In the genomic region with DNA sequence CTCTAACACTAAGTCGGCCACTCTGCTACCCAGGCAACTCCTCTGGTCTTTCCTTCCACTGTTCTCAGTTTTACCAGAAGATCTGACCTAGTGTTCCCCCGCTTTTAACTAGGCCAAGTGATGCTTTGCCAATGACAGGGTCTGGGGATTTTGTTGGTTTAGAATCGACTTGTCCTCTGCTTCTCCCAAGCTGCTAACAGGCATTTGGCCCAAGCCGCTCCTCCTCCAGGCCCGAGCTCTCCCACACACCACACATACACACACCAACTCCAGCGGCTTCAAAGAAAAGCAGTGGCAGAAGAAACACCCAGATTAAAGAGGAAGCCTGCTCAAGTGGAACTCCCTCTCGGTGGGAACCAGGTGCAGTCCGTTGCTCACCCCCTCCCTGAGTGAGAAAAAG, we compare ENCODE assay signal across 9 mouse cellular contexts.
DNase-seq lines count a peak whose midpoint lies in the region; ATAC-seq and TF ChIP-seq lines count a peak whose summit lies in the region.
"Had no signal": no experiment of that assay in that cellular context is flagged by ENCODE, and none has a peak within 500 bp of the region (broad histone marks: within the 10 kb centered on the region; RNA-seq: fewer than 3 reads in every experiment).

No protein-coding gene starts in this region.

- H3K9me3 ChIP-seq in kidney, postnatal 0 days (replicated peaks; ENCODE audit: low read length): no peaks in the 10 kb centered on the region
- H3K9me3 ChIP-seq in embryonic facial prominence, embryonic 13.5 days: no peaks in the 10 kb centered on the region

- no peak overlapping the region for H3K4me2 ChIP-seq in kidney, postnatal 0 days (ENCODE audit: low read length)
- no peak overlapping the region for H3K4me2 ChIP-seq in embryonic facial prominence, embryonic 13.5 days

- no peak overlapping the region for H3K9ac ChIP-seq in kidney, postnatal 0 days (ENCODE audit: low read depth, low read length)
- H3K9ac ChIP-seq in embryonic facial prominence, embryonic 13.5 days: 0 out of 2 replicates have a peak overlapping the region, but pooled peaks have one; percentile 17

- 0 out of 2 replicates have a peak, but pooled peaks cover 3% of the 10 kb centered on the region for H3K36me3 ChIP-seq in kidney, postnatal 0 days (ENCODE audit: insufficient read depth, low read length)
- H3K36me3 ChIP-seq in embryonic facial prominence, embryonic 13.5 days: no peaks in the 10 kb centered on the region
- H3K36me3 ChIP-seq in small intestine, adult 2 months (ENCODE audit: control insufficient read depth, insufficient read depth, low read length): no peaks in the 10 kb centered on the region

- TF ChIP-seq POLR2A in small intestine, adult 2 months (IDR thresholded peaks at IDR 0.05; ENCODE audit: low read depth, low read length): no peak

- ATAC-seq in kidney, postnatal 0 days (replicated peaks; ENCODE audit: low FRiP score, low read depth): no peak
- ATAC-seq in embryonic facial prominence, embryonic 13.5 days (ENCODE audit: insufficient number of reproducible peaks, insufficient read depth, low FRiP score, low TSS enrichment, low read depth): no peak

- peak overlapping the region; percentile 83 for H3K27ac ChIP-seq in kidney, postnatal 0 days
- H3K27ac ChIP-seq in embryonic facial prominence, embryonic 13.5 days: no peak overlapping the region
- peak overlapping the region; percentile 38; the same call in 1 of the 2 replicates for H3K27ac ChIP-seq in small intestine, adult 2 months (ENCODE audit: insufficient read depth, low read depth, low read length)
- H3K27ac ChIP-seq: hindbrain, postnatal 0 days had no signal

- TF ChIP-seq CTCF in kidney, postnatal 0 days (IDR thresholded peaks at IDR 0.05; ENCODE audit: low read depth): no peak
- TF ChIP-seq CTCF in small intestine, adult 2 months (IDR thresholded peaks at IDR 0.05; ENCODE audit: extremely low read depth, insufficient read length, insufficient replicate concordance, low read depth, low read length): no peak

- WGBS in kidney, postnatal 0 days: 19% methylated on average over 8 of the region's 8 CpGs
- WGBS in embryonic facial prominence, embryonic 13.5 days: 48% methylated on average over 8 of the region's 8 CpGs
- 30% methylated on average over 8 of the region's 8 CpGs for WGBS in small intestine, adult 2 months

- peaks cover 32% of the 10 kb centered on the region for H3K4me1 ChIP-seq in kidney, postnatal 0 days (replicated peaks; ENCODE audit: insufficient read depth, low read length)
- H3K4me1 ChIP-seq in embryonic facial prominence, embryonic 13.5 days: peaks cover 39% of the 10 kb centered on the region
- peaks cover 16% of the 10 kb centered on the region; the same call in 1 of the 2 replicates for H3K4me1 ChIP-seq in small intestine, adult 2 months (ENCODE audit: control insufficient read depth, insufficient read depth, insufficient read length, low read length)

- no peaks in the 10 kb centered on the region for H3K27me3 ChIP-seq in kidney, postnatal 0 days (ENCODE audit: insufficient read depth, low read length)
- H3K27me3 ChIP-seq in embryonic facial prominence, embryonic 13.5 days: no peaks in the 10 kb centered on the region
- no peaks in the 10 kb centered on the region for H3K27me3 ChIP-seq in small intestine, adult 2 months (ENCODE audit: control insufficient read depth, insufficient read depth, low read length)

- intact Hi-C loops in heart, postnatal 14 days (cut with DNase I): no loop called here

- peak; percentile 70 for DNase-seq in kidney, postnatal 0 days (ENCODE audit: low spot score)
- no peak for DNase-seq in kidney, adult 18-20 months
- peak; percentile 14 to 29 for DNase-seq in heart, postnatal 14 days
- no peak for DNase-seq in layer of hippocampus, adult 9-10 months (ENCODE audit: low spot score)
- no peak for DNase-seq in gastrocnemius, postnatal 10 days
- DNase-seq: adrenal gland, adult 2 months had no signal

- H3K4me3 ChIP-seq in kidney, postnatal 0 days (replicated peaks; ENCODE audit: low read depth, low read length): no peak overlapping the region
- H3K4me3 ChIP-seq in embryonic facial prominence, embryonic 13.5 days: no peak overlapping the region
- no peak overlapping the region for H3K4me3 ChIP-seq in small intestine, adult 2 months (ENCODE audit: low read depth, low read length)

Comparison
In these comparisons a context has a peak if more than half of its experiments do, and no peak if none do; other contexts are left out.
1. DNase-seq: peak in kidney, postnatal 0 days (single experiment) and heart, postnatal 14 days (2 of 2); none in kidney, adult 18-20 months (single experiment), layer of hippocampus, adult 9-10 months (single experiment) and gastrocnemius, postnatal 10 days (single experiment).